Mouse (Mus musculus): Measurements from ENCODE around the gene Myl6b. TPM values are rescaled to one million over a fixed set of nuclear protein-coding genes. Genes with fewer than 3 reads are reported as not detected.
A peak's percentile ranks its signal among the peaks of the same experiment; 100 is the strongest.
"Not testable (repeated sequence)": the region's sequence is repeated elsewhere in the genome, so short reads cannot be mapped to it uniquely, and the experiment has no call there.

Gene Myl6b
- polyA plus RNA-seq, 1 experiment from 2014 or later = 4.3 TPM

DNA sequence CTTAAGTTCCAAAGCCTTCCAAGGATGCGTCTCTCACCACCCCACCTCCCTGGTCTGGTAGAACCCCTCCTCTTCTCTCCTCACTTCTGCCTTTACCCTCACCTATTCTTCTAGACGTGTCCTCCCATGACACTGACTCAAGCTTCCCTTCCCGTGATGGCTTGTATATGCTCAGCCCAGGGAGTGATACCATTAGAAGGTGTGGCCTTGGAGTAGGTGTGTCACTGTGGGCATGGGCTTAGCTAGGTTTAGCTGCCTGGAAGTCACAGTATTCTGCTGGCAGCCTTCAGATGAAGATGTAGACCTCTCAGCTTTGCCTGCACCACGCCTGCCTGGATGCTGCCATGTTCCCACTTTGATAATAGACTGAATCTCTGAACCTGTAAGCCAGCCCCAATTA is 16.6 kb upstream of the Myl6b start:
- Histone ChIP-seq H3K4me2 (no peak overlapping the region), H3K4me3 (no peak overlapping the region), H3K27me3 (peaks cover 4% of the 10 kb centered on the region), H3K4me1 (peaks cover 5% of the 10 kb centered on the region), H3K9ac (no peak overlapping the region), H3K9me3 (no peaks in the 10 kb centered on the region), H3K36me3 (peaks cover 43% of the 10 kb centered on the region), H3K27ac (no peak overlapping the region)
- 84% methylated on average over 4 of the region's 4 CpGs for WGBS
- ATAC-seq (ENCODE audit: borderline replicate concordance, extremely low read depth, low FRiP score, low TSS enrichment) = no peak

DNA sequence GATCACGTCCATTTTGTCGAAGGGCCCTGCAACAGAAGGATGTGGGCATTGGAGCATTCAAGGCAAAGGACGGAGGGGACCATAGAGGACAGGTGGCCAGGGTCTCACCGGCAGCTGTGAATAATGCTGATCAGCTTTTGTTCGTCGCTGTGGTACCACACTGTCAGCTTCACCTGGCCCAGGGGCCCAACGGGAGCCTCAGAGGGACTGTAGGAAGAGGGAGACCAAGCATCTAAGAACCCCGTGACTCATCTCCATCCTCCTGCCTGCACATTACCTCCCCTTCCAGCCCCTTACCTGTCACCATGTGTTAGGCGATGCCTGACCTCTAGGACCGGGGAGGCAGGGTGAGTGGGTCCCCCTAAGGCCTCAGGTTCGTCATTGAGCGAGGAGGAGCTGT is 13.3 kb upstream of the Myl6b start:
- Histone ChIP-seq H3K4me3 (no peak overlapping the region), H3K27ac (no peak overlapping the region), H3K9ac (no peak overlapping the region), H3K27me3 (no peaks in the 10 kb centered on the region), H3K4me1 (peaks cover 6% of the 10 kb centered on the region), H3K4me2 (no peak overlapping the region), H3K9me3 (no peaks in the 10 kb centered on the region), H3K36me3 (peaks cover 28% of the 10 kb centered on the region)
- ATAC-seq (ENCODE audit: borderline replicate concordance, extremely low read depth, low FRiP score, low TSS enrichment) = no peak
- WGBS = 81% methylated on average over 12 of the region's 12 CpGs

GRCm38 (mm10) chr10:128511189-128511588 is 12.7 kb upstream of the Myl6b start:
- H3K9ac ChIP-seq = no peak overlapping the region
- H3K4me2 ChIP-seq = no peak overlapping the region
- peaks cover 28% of the 10 kb centered on the region for H3K36me3 ChIP-seq
- no peaks in the 10 kb centered on the region for H3K9me3 ChIP-seq
- WGBS = 81% methylated on average over 9 of the region's 9 CpGs
- ATAC-seq (ENCODE audit: borderline replicate concordance, extremely low read depth, low FRiP score, low TSS enrichment) = no peak
- no peak overlapping the region for H3K27ac ChIP-seq
- no peaks in the 10 kb centered on the region for H3K27me3 ChIP-seq
- peaks cover 6% of the 10 kb centered on the region for H3K4me1 ChIP-seq
- H3K4me3 ChIP-seq = no peak overlapping the region

- H3K27ac ChIP-seq = no peak overlapping the region
- H3K36me3 ChIP-seq = peaks cover 23% of the 10 kb centered on the region
- H3K4me2 ChIP-seq = no peak overlapping the region
- no peak overlapping the region for H3K9ac ChIP-seq
- WGBS = 74% methylated on average over 11 of the region's 11 CpGs
- no peaks in the 10 kb centered on the region for H3K27me3 ChIP-seq
- H3K4me3 ChIP-seq = no peak overlapping the region
- H3K9me3 ChIP-seq = no peaks in the 10 kb centered on the region
- ATAC-seq (ENCODE audit: borderline replicate concordance, extremely low read depth, low FRiP score, low TSS enrichment) = no peak
- peaks cover 6% of the 10 kb centered on the region for H3K4me1 ChIP-seq
These were observed 11.8 kb upstream of the Myl6b start for GRCm38 (mm10) chr10:128510301-128510700.

GRCm38 (mm10) chr10:128509831-128510230 is 11.3 kb upstream of the Myl6b start:
- Histone ChIP-seq H3K4me2 (no peak overlapping the region), H3K4me3 (no peak overlapping the region), H3K27me3 (no peaks in the 10 kb centered on the region), H3K36me3 (peaks cover 23% of the 10 kb centered on the region), H3K4me1 (peaks cover 6% of the 10 kb centered on the region), H3K9me3 (no peaks in the 10 kb centered on the region), H3K27ac (no peak overlapping the region), H3K9ac (no peak overlapping the region)
- WGBS = 42% methylated on average over 4 of the region's 4 CpGs
- peak; percentile 75; the same call in 1 of the 2 replicates for ATAC-seq (ENCODE audit: borderline replicate concordance, extremely low read depth, low FRiP score, low TSS enrichment)

GRCm38 (mm10) chr10:128509203-128509602 is 10.7 kb upstream of the Myl6b start:
- Histone ChIP-seq H3K27me3 (no peaks in the 10 kb centered on the region), H3K4me3 (no peak overlapping the region), H3K4me1 (peaks cover 11% of the 10 kb centered on the region), H3K27ac (no peak overlapping the region), H3K9ac (no peak overlapping the region), H3K36me3 (peaks cover 23% of the 10 kb centered on the region), H3K4me2 (no peak overlapping the region), H3K9me3 (no peaks in the 10 kb centered on the region)
- 85% methylated on average over 9 of the region's 9 CpGs for WGBS
- no peak for ATAC-seq (ENCODE audit: borderline replicate concordance, extremely low read depth, low FRiP score, low TSS enrichment)

- Histone ChIP-seq H3K36me3 (peaks cover 20% of the 10 kb centered on the region), H3K4me2 (no peak overlapping the region), H3K27me3 (no peaks in the 10 kb centered on the region), H3K4me1 (peaks cover 11% of the 10 kb centered on the region), H3K9ac (no peak overlapping the region), H3K9me3 (no peaks in the 10 kb centered on the region), H3K27ac (peak overlapping the region; percentile 55), H3K4me3 (no peak overlapping the region)
- no peak for ATAC-seq (ENCODE audit: borderline replicate concordance, extremely low read depth, low FRiP score, low TSS enrichment)
- WGBS = 60% methylated on average over 9 of the region's 9 CpGs
These were observed 9.8 kb upstream of the Myl6b start for GRCm38 (mm10) chr10:128508260-128508659.

GRCm38 (mm10) chr10:128505974-128506373 is 7.5 kb upstream of the Myl6b start:
- H3K4me1 ChIP-seq = peaks cover 11% of the 10 kb centered on the region
- H3K4me3 ChIP-seq = no peak overlapping the region
- H3K36me3 ChIP-seq = peaks cover 8% of the 10 kb centered on the region
- H3K4me2 ChIP-seq = no peak overlapping the region
- no peaks in the 10 kb centered on the region for H3K27me3 ChIP-seq
- no peak overlapping the region for H3K27ac ChIP-seq
- no peak overlapping the region for H3K9ac ChIP-seq
- WGBS = 95% methylated on average over 14 of the region's 14 CpGs
- ATAC-seq (ENCODE audit: borderline replicate concordance, extremely low read depth, low FRiP score, low TSS enrichment) = no peak
- no peaks in the 10 kb centered on the region for H3K9me3 ChIP-seq

DNA sequence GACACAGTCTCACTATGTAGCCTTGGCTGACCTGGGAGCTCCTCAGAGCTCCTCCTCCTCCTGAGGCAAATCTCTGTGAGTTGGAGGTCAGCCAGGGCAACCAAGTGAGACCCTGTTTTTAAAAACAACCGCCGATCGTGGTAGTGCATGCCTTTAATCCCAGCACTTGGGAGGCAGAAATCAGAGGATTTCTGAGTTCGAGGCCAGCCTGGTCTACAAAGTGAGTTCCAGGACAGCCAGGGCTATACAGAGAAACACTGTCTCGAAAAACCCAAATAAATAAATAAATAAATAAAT is 6.8 kb upstream of the Myl6b start:
- not testable (repeated sequence) for ATAC-seq (ENCODE audit: borderline replicate concordance, extremely low read depth, low FRiP score, low TSS enrichment); H3K27ac ChIP-seq; H3K36me3 ChIP-seq; H3K27me3 ChIP-seq; H3K9me3 ChIP-seq; H3K4me1 ChIP-seq; H3K4me3 ChIP-seq; H3K4me2 ChIP-seq; H3K9ac ChIP-seq
- 81% methylated on average over 5 of the region's 5 CpGs for WGBS

- Histone ChIP-seq H3K27ac (0 out of 2 replicates have a peak overlapping the region, but pooled peaks have one; percentile 10), H3K36me3 (no peaks in the 10 kb centered on the region; the same call in 1 of the 2 replicates), H3K9me3 (no peaks in the 10 kb centered on the region), H3K4me1 (peaks cover 5% of the 10 kb centered on the region; the same call in 1 of the 2 replicates), H3K9ac (no peak overlapping the region), H3K4me2 (no peak overlapping the region), H3K4me3 (no peak overlapping the region), H3K27me3 (no peaks in the 10 kb centered on the region)
- 55% methylated on average over 9 of the region's 9 CpGs for WGBS
- no peak for ATAC-seq (ENCODE audit: borderline replicate concordance, extremely low read depth, low FRiP score, low TSS enrichment)
These were observed 6.3 kb upstream of the Myl6b start for GRCm38 (mm10) chr10:128504641-128505370.

- Histone ChIP-seq H3K4me3 (no peak overlapping the region), H3K9ac (no peak overlapping the region), H3K9me3 (no peaks in the 10 kb centered on the region), H3K4me2 (no peak overlapping the region), H3K27me3 (no peaks in the 10 kb centered on the region), H3K36me3 (no peaks in the 10 kb centered on the region), H3K27ac (no peak overlapping the region), H3K4me1 (peaks cover 11% of the 10 kb centered on the region; the same call in 1 of the 2 replicates)
- WGBS = 69% methylated on average over 3 of the region's 3 CpGs
- ATAC-seq (ENCODE audit: borderline replicate concordance, extremely low read depth, low FRiP score, low TSS enrichment) = no peak
These were observed 5.5 kb upstream of the Myl6b start for GRCm38 (mm10) chr10:128504012-128504411.

DNA sequence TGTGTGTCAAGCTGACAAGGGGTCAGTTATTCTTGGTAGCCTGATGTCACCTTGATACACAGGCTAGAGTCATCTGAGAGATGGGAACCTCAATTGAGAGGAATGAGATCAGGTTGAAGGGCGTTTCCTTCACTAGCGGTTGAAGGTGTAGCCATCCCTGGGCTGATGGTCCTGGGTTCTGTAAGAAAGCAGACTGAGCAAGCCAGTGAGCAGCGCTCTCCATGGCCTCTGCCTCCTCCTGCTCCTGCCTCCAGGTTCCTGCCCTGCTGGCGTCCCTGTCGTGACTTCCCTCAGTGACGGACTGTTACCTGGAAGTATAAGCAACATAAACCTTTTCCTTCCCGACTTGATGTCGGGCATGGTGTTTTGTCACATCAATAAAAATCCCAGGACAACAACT is 5.0 kb upstream of the Myl6b start:
- H3K27me3 ChIP-seq = no peaks in the 10 kb centered on the region
- H3K27ac ChIP-seq = no peak overlapping the region
- 69% methylated on average over 8 of the region's 8 CpGs for WGBS
- no peak overlapping the region for H3K4me3 ChIP-seq
- no peak overlapping the region for H3K4me2 ChIP-seq
- H3K4me1 ChIP-seq = peaks cover 11% of the 10 kb centered on the region; the same call in 1 of the 2 replicates
- no peaks in the 10 kb centered on the region for H3K36me3 ChIP-seq
- no peak for ATAC-seq (ENCODE audit: borderline replicate concordance, extremely low read depth, low FRiP score, low TSS enrichment)
- no peaks in the 10 kb centered on the region for H3K9me3 ChIP-seq
- no peak overlapping the region for H3K9ac ChIP-seq

DNA sequence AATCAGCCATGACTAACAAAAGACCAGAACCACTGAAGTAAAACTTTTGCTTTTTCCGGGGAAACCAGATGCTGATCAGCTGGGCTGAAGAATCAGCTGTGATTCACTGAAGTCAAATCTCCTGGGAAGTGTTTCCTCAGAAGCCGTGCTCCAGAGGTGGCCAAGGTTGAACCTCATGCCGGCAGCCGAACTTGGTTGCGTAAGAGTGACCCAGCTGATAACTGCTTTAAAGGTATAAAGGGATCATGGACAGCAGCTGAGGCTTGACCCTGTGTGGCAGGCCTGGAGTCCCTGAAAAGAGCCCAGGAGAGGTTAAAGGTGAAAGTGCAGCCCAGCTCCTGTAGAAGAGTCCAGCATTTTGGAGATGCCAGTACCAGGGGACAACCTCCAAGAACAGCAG is 3.9 kb upstream of the Myl6b start:
- H3K4me1 ChIP-seq = peaks cover 16% of the 10 kb centered on the region
- no peak overlapping the region for H3K4me3 ChIP-seq
- no peak for ATAC-seq (ENCODE audit: borderline replicate concordance, extremely low read depth, low FRiP score, low TSS enrichment)
- H3K9ac ChIP-seq = no peak overlapping the region
- 69% methylated on average over 5 of the region's 5 CpGs for WGBS
- no peak overlapping the region for H3K27ac ChIP-seq
- H3K27me3 ChIP-seq = no peaks in the 10 kb centered on the region
- H3K9me3 ChIP-seq = no peaks in the 10 kb centered on the region
- H3K36me3 ChIP-seq = no peaks in the 10 kb centered on the region
- no peak overlapping the region for H3K4me2 ChIP-seq

All from lung, embryonic 15.5 days (tissue).